Mouse (Mus musculus) right cerebral cortex, postnatal 25 days (tissue): Measurements from ENCODE around the gene Trim80.
"Not testable (repeated sequence)": the region's sequence is repeated elsewhere in the genome, so short reads cannot be mapped to it uniquely, and the experiment has no call there.

Source experiments
- DNase-seq: peaks from one replicate; pipeline ENCODE4 v3.0.0; 2022

Gene Trim80

DNA sequence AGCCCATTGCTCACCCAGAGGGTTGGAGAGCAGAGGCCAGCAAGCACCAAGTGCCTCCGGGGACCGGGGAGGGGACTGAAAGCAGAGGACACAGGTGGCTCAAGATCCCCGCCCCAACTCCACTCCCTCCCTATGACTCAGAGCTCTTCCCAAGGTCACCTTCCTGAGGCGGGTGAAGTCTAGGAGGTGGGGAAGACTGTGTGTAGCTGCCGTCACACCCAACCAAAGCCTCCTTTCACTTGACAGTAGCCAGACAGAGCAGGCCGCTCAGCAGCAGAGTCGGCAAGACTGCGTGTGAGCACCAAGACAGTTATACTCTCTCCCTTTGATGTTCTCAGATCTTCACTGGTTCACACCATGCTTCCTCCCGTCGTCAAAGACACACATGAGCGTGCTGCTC lies 23.1 kb downstream of the Trim80 start:
- DNase-seq, result no peak

DNA sequence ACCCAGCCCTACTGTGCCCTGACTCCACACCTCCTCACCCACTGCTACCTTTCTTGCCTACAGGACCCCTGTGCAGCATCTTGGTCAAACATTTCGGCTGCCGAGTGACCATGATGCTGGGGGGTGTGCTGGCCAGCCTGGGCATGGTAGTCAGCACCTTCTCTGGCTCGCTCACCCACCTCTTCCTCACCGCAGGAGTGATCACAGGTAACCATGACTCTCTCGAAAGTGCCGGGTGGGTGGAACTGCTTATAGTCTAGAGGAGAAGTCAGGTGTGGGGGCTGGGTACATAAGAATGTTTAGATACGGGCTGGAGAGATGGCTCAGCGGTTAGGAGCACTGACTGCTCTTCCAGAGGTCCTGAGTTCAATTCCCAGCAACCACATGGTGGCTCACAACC lies 24.5 kb downstream of the Trim80 start:
- DNase-seq, result no peak

DNA sequence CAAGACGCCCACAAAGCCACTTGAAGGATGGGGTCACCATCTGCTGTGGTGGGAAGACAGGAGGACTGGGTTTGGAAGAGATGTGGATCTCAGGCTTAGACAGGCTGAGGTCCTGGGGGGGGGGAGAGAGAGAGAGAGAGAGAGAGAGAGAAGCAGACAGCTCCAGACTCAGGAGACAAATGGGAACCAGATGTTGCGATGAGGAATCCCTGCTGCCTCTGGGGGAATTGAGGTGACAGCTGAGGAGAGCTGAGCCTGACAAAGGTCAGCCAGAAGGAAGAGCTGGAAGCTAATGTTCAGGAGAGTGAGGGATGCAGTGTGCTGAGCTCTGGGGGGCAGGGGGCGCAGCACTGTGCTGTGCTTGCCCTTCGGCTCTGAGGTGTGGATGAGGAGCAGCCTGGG lies 26.9 kb downstream of the Trim80 start:
- DNase-seq, result no peak

DNA sequence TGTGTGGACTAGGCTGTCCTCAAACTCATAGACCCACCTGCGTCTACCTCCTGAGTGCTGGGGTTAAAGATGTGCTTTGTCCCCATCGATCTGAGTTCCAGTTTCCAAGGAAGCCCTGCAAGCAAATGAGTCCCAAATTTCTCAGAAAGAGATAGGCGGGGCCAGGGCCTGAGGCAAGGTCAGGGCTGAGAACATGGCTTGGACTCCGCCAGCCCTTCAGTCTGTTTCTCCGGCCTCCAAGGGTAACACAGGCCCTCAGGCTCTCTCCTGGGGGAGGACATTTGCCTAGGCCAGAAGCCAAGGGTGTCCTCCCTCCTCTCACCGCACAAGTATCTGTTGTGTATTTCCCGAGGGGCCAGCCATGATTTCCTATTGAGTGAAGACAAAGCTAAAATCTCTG lies 31.8 kb downstream of the Trim80 start:
- DNase-seq, result no peak

DNA sequence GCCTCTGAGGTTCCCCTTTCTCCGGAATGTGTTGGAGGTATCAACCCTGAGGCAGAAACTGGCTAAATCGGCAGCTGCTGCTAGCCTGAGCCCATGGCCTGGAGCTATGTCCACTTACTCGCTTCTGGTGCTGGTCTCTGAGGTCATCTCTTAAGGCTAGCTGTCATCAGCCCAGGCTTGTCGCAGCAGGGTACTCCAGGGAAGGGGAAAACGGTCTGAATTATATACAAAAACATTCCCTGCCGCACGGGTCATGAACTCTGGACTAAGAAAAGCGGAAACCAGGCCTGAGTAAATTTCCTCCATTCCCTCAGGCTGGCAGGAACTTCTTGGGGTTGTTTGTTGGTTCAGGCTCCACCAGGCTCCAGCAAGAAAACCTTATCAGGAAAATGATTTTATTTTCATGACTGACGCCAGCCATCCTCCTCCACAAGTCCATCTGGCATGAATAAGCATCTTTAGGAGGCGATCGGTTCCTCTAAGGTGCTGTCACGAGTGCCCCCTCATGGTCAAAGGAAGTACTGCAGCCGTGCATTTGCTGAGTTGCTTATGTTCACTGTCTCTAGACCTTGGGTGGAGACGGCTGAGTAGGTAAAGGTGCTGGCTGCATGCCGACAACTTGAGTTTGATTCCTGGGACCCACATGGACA lies 33.4 kb downstream of the Trim80 start:
- DNase-seq, result peak; percentile 92

DNA sequence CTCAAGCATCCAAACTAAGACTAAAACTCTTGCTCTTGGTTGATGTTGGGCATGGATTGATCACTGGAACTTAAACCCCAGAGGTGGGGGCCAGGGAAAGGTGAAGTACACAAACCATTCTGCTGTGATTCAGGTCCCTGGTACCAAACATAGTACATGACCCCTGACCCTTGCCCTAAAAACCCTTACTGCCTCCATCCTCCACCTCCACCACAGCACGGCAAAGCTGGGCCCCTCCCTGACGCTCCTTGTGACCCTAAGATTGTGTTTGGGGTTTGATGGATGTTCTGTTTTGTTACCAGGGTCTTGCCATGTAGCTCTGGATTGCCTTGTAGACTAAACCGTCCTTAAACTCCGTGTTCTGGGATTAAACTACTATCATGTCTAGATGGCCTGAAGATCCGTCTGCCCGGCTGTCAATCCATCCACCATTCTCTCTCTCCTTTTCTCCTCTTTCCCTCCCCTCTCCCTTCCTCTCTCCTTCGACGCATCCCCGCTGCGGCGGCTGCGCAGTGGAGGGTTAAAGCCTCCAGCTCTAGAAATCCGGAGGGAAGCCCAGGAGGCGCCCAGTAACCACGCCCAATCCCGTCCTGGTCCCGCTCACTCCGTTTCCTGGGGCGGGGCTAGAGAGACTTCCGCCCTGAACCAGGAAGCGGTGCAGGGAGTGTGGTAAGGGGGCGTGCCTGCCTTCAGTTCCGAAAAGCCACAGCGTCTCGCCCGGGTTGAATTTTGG lies 34.8 kb downstream of the Trim80 start, which contains the start of gene Armc7:
Gene Armc7, plus strand, starts transcription at position 643 of the 733 bp plus-strand sequence.
- peak; percentile 94 for DNase-seq

DNA sequence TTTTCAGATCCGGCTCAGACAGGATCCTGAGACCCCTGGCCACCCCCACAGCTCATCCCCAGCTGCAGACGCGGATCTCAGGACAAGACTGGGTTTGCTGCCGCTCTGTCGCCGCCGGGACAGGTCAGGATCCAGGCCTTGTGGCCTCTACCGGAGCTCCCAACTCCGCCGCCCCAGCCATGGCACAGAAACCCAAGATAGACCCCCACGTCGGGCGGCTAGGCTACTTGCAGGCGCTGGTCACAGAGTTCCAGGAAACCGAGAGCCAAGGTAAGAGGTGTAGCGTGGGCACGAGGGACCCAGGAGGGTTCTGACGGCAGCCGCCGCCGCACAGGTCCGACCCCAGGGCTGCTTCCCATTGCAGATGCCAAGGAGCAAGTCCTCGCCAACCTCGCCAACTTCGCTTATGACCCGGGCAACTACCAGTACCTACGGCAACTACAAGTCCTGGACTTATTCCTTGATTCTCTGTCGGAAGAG lies 35.5 kb downstream of the Trim80 start:
- DNase-seq, result no peak

DNA sequence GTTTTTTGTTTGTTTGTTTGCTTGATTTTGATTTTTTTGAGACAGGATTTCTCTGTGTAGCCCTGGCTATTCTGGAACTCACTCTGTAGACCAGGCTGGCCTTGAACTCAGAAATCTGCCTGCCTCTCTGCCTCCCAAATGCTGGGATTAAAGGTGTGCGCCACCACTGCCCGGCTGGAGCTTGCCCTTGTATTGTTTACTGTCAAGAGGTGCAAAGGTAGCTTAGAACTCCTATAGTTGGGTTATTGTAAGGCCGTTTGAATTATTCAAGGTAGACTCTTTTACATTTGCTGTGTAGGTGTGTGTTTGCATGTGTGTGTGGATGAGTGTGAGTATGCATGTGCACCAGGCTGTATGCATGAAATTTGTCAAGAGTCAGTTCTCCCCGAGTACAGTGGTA lies 36.3 kb downstream of the Trim80 start:
- not testable (repeated sequence) for DNase-seq

DNA sequence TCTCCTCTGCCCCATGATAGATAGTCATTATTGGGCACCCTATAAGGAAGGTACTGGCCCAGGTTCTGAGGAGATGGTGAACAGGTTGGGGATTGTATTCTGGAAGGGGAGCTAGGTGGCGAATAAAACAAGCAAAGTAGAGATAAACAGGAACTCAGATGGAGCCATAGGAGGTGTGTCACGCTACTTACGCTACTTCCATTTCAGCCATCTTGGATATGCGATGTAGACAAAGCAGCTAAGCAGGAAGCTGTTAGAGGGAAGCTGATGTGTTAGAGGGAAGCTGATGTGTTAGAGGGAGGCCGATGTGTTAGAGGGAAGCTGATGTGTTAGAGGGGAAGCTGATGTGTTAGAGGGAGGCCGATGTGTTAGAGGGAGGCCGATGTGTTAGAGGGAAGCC lies 37.0 kb downstream of the Trim80 start:
- not testable (repeated sequence) for DNase-seq

DNA sequence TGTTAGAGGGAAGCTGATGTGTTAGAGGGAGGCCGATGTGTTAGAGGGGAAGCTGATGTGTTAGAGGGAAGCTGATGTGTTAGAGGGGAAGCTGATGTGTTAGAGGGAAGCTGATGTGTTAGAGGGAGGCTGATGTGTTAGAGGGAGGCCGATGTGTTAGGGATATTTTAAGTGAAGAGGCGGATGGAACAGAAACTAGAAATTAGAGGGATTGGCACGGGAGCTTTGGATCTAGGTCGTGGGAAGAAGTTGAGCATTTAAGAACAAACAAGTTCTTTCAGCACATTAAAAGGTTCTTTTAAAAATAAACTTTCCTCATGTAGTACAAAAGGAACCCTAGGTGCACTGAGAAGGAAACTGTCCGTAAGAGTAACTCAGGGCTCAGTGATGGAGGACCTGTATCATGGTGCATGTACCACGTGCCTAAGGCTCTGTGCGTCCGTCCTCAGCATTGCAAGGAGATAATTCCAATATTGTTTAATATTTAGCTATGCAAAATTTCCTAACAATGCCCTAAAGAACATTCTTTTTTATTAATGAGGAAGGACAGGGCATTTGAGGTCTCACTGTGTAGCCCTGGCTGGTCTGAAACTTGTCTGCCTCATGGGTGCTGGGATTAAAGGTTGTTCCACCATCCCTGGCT lies 38.1 kb downstream of the Trim80 start:
- DNase-seq, result no peak

DNA sequence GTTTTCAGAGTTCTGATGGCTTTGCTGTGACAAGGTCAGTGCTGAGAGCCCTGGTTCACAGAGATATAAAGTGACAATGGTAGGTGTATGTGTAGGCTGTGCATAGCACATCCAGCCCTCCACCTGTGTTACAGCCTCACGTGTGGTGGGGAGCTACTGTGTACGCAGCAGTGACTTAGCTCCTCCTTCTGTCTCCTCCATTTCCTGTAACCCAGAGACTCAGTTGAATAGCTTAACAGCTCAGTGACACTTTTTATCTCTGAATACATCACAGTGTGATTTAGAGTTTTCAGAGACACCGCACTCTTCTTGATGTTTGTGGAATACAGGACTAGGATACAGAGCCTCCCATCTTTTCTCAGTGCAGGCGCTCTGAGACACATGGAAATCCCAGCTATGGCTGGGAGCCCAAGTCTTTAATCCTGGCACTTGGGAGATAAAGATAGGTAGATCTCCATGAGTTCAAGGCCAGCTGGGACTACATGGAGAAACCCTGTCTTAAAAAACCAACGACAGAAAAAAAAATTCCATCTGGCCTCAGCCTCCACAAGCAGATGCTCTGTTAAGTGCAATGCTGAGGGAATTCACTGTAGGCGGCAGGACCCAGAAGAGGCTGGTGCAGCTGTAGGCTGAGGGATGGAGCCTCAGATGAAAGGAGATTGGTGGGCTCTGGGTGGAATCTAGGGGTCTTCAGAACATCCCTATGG lies 41.4 kb downstream of the Trim80 start:
- DNase-seq, result peak; percentile 71

DNA sequence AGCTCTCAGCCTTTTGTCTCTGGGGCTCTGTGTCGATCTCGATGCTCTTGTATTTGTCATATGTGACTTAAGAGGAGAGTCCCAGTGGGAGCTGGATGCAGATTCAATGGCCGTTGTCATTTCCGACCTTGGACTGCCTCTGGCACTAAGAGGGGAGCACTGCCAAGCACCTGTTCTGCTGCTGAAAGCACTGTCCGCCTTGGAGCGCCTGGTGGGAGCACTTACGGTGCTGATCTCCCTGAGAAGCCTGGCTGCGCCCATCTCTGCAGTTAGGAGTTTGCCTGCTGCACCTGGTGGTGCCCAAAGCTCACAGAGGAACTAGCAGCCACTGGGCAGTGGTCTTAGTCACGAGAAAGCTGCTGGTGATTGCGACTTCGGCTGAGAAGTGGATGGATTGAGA lies 42.9 kb downstream of the Trim80 start:
- no peak for DNase-seq

DNA sequence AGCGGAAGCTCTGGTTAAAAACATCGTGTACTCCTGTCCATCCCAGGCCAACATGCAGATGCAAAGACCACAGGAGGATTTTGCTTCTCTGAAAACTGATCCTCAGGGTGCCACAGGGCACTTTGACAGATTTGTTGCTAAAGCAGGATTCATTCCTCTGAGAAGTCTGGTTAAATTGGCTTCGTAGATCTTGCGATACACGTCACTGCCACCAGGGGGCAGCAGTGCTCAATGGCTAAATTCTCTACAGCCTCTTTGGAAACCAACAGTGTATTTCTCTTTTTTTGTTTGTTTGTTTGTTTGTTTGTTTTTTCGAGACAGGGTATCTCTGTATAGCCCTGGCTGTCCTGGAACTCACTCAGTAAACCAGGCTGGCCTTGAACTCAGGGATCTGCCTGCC lies 43.4 kb downstream of the Trim80 start:
- DNase-seq, result peak; percentile 70

DNA sequence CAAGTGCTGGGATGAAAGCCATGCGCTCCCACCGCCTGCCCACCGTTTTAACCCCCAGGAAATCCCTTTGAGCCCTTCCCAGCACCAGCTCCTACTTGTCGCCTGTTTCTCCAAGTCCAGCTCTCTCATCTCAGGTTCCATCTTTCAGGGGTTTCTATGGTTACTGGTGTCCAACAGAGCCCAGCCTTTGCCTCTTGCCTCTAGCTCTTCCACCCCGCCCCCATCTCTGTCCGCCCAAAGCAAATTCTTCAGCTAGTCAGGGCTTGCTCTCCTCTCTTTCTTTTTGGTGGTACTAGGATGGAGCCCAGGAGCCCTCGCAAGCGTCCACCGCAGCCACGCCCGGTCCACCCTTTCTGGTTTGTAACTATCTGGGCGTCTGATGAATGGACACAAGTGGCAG lies 44.8 kb downstream of the Trim80 start:
- DNase-seq, result no peak

DNA sequence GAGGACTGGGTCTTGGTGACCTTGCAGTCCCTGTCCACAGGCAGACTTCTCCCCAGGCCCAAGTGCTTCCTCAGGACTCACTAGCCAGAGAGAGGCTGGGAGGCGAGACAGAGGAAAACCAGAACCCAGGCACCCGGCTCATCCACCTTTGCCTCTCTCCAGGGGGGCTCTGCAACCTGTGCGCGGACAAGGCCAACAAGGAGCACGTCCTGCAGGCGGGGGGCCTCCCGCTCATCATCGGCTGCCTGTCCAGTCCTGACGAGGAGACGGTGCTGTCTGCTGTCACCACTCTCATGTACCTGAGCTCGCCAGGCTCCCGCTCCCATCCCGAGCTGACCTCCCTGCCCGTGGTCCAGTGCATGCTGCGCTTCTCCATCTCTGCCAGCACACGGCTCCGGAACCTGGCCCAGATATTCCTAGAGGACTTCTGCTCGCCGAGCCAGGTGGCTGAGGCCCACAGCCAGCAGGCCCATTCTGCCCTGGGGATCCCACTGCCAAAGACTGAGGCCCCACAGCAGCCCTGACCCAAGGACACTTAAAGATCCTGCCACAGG lies 48.3 kb downstream of the Trim80 start:
- DNase-seq, result no peak

DNA sequence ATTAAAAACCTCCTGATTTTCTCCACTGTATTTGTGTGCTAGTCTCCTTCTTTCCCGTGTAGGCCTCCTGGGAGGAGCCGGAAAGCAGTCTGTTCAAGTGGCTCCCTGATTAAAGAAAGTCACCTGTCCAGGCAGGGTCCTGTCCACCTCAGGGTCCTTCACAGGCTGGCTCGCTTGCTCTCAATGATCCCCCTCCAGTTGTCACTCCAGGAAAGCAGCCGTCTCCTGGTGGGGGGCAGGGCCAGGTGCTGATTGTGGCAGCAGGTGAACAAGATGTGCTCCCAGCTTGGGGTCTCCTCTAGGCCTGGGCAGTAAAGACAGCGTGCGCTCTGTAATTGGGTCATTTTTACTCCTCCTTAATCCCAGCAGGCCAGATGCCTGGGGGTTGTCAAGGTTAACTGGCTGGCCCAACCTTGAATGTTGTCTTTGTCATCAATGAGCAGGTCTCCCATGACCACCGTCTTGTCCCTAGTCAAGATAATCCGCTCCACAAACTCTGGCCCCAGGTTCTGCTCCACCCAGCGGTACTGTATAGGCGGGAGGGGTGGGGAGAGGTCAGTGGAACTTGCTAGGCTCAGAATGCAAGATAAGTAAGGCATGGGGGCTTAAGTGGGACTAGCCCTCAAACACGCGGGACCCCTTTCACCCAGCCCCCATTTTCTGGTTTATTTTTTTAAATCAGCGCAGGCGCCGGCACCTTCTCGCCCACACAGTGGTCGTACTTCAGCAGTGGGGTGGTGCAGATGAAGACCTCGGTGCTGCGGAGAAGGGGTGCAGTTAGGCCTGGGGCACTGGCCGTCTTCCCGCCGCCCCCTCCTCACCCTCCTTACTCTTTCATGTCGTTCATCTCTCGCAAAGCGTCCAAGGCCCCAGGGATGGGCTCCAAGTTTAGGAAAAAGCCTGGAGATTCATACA lies 50.4 kb downstream of the Trim80 start:
- DNase-seq, result no peak

DNA sequence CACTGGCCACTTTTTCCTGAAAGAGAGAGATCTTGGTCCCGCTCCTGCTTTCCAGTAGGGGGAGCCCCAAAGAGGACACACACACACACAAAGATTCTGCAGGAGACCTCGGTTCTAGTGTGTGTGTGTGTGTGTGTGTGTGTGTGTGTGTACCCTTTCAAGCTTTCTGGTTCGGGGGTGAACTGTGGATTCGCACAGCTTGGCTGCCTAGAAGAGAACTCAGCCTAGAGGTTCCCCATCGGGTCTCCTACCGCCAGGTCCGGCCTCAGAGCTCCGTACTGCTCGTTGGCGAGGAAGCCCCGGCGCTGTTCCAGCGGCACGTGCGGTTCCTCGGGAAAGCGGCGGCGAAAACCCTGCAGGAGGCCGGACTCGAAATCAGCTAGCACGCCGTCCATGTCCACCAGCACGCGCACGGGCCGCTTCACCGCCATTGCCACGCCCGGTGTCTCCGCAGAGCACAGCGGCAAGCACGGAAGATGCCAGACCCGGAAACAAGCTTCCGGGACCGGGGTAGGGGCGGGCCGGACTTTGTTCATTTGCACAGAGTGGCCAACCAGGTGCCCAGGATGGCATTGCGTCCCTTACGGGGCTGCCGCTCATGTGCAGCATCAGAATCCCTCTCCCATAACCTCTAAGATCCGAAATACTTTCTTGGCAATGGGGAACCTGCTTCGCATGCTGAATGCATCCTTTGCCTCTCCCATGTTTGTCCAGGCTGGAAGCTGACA lies 51.2 kb downstream of the Trim80 start, which contains the start of gene Nt5c:
Gene Nt5c, minus strand, starts transcription at position 507 of the 728 bp plus-strand sequence.
- peak; percentile 87 for DNase-seq

DNA sequence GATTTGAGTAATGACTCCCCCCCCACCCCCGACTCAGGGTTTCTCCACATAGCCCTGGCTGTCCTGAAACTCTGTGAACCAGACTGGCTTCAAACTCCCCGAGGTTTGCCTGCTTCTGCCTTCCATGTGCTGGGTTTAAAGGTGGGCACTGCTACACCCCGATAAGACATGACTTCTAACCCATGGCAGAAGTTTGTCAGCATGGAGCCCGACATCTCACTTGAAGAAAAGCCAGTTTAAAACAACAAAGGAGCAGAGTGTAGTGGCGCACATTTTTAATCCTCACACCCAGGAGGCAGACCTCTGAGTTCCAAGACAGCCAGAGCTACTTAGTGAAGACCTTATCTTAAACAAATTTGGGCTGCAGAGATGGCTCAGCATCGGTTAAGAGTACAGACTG lies 52.0 kb downstream of the Trim80 start:
- no peak for DNase-seq

DNA sequence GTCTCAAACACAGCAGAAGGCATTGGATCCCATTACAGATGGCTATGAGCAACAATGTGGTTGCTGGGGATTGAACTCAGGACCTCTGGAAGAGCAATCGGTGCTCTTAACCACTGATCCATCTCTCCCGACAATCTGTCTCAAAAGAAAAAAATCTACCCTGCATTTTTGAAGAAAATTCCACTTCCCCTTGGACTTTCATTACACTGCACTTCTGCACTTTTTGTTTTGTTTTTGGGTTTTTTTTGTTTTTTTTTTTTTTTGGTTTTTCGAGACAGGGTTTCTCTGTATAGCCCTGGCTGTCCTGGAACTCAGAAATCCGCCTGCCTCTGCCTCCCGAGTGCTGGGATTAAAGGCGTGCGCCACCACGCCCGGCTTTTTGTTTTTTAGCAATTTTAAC lies 56.2 kb downstream of the Trim80 start:
- DNase-seq, result not testable (repeated sequence)
